Mouse (Mus musculus) MEL (cell line): Measurements from ENCODE around the gene Fgfr2. TPM values are rescaled to one million over a fixed set of nuclear protein-coding genes. Genes with fewer than 3 reads are reported as not detected.

ENCODE experiments used
- DNase-seq: peaks from one replicate; pipeline ENCODE4 v3.0.0; 2011; ENCODE audit warnings: low read depth, low spot score
- H3K27ac ChIP-seq: 2 replicates; pipeline ENCODE4 v1.5.1; 2012; ENCODE audit warnings: low read depth, mild to moderate bottlenecking, control low read depth, low read length, moderate library complexity; ENCODE audit not compliant: control insufficient read depth
- H3K27me3 ChIP-seq, 2 experiments: fragments of 150-350 bp in 1 of 2; sonication (generic) in 1 of 2; 2 replicates each; pipeline ENCODE4 v1.6.1; 2012; ENCODE audit warnings: low read length in 2 of 2, mild to moderate bottlenecking in 2 of 2, improper control_type of control experiment in 1 of 2, moderate library complexity in 1 of 2; ENCODE audit not compliant: insufficient read depth in 2 of 2, control insufficient read depth in 1 of 2
- H3K36me3 ChIP-seq, 2 experiments: 2 replicates each; pipeline ENCODE4 v1.6.1; 2012 to 2014; ENCODE audit warnings: low read length in 2 of 2, improper control_type of control experiment in 1 of 2, inconsistent platforms in 1 of 2, mild to moderate bottlenecking in 1 of 2; ENCODE audit not compliant: insufficient read depth in 2 of 2, control insufficient read depth in 1 of 2
- H3K4me1 ChIP-seq, 2 experiments: fragments of 150-350 bp in 1 of 2; sonication (generic) in 1 of 2; 2 replicates each; pipeline ENCODE4 v1.6.1; 2012; ENCODE audit warnings: low read length in 2 of 2, improper control_type of control experiment in 1 of 2, mild to moderate bottlenecking in 1 of 2; ENCODE audit not compliant: insufficient read depth in 2 of 2, control insufficient read depth in 1 of 2
- H3K4me3 ChIP-seq, 2 experiments: fragments of 150-350 bp in 1 of 2; sonication (generic) in 1 of 2; 2 replicates each; pipeline ENCODE4 v1.5.1; 2012; ENCODE audit warnings: low read depth in 2 of 2, low read length in 2 of 2, mild to moderate bottlenecking in 2 of 2, moderate library complexity in 2 of 2, control low read depth in 1 of 2, improper control_type of control experiment in 1 of 2; ENCODE audit not compliant: control insufficient read depth in 1 of 2, insufficient read depth in 1 of 2
- H3K79me2 ChIP-seq: 2 replicates; pipeline ENCODE4 v1.6.1; 2012; ENCODE audit warnings: mild to moderate bottlenecking, low read length, moderate library complexity; ENCODE audit not compliant: control insufficient read depth, poor library complexity, insufficient read depth
- H3K9ac ChIP-seq: 2 replicates; pipeline ENCODE4 v1.6.1; 2012; ENCODE audit warnings: low read depth, mild to moderate bottlenecking, control low read depth, low read length, moderate library complexity; ENCODE audit not compliant: control insufficient read depth, poor library complexity, severe bottlenecking
- H3K9me3 ChIP-seq: fragments of 150-350 bp; sonication (generic); replicated peaks from 2 replicates; pipeline ENCODE4 v1.6.1; 2012; ENCODE audit warnings: mild to moderate bottlenecking, low read length, improper control_type of control experiment, moderate library complexity; ENCODE audit not compliant: insufficient read depth
- CHD1 ChIP-seq: IDR thresholded peaks from 2 replicates; pipeline ENCODE4 v1.6.1; 2012; ENCODE audit warnings: low read depth, mild to moderate bottlenecking, inconsistent platforms, low read length, improper control_type of control experiment
- CTCF ChIP-seq, 3 experiments: IDR thresholded peaks in 2 of 3; conservative IDR thresholded peaks in 1 of 3; 2 replicates each; pipeline ENCODE4 v1.5.1; 2011 to 2012; ENCODE audit warnings: low read length in 3 of 3, low read depth in 2 of 3, mild to moderate bottlenecking in 2 of 3, improper control_type of control experiment in 1 of 3, inconsistent platforms in 1 of 3, mixed read lengths in 1 of 3, moderate library complexity in 1 of 3; ENCODE audit not compliant: control insufficient read depth in 1 of 3, insufficient read depth in 1 of 3, poor library complexity in 1 of 3, severe bottlenecking in 1 of 3
- E2F4 ChIP-seq: IDR thresholded peaks from 2 replicates; pipeline ENCODE4 v1.6.1; 2011; ENCODE audit warnings: low read depth, low read length, improper control_type of control experiment, borderline replicate concordance
- ELF1 ChIP-seq: IDR thresholded peaks from 2 replicates; pipeline ENCODE4 v1.6.1; 2014; ENCODE audit warnings: low read depth, mild to moderate bottlenecking, inconsistent platforms, low read length, improper control_type of control experiment, moderate library complexity
- EP300 ChIP-seq, 2 experiments: IDR thresholded peaks; 2 replicates each; pipeline ENCODE4 v1.6.1; 2011; ENCODE audit warnings: improper control_type of control experiment in 2 of 2, low read length in 2 of 2, low read depth in 1 of 2, mild to moderate bottlenecking in 1 of 2
- ETS1 ChIP-seq: IDR thresholded peaks from 2 replicates; pipeline ENCODE4 v1.6.1; 2012; ENCODE audit warnings: low read depth, mild to moderate bottlenecking, inconsistent platforms, low read length, improper control_type of control experiment, moderate library complexity
- GABPA ChIP-seq: IDR thresholded peaks from 2 replicates; pipeline ENCODE4 v1.6.1; 2012; ENCODE audit warnings: low read depth, mild to moderate bottlenecking, inconsistent platforms, low read length, improper control_type of control experiment, moderate library complexity
- GATA1 ChIP-seq: IDR thresholded peaks from 2 replicates; pipeline ENCODE4 v1.6.1; 2011; ENCODE audit warnings: low read depth, low read length, improper control_type of control experiment
- KAT2A ChIP-seq: conservative IDR thresholded peaks from 2 replicates; pipeline ENCODE4 v1.6.1; 2012; ENCODE audit warnings: low read depth, low read length, improper control_type of control experiment, inconsistent platforms
- MAFK ChIP-seq: IDR thresholded peaks from 2 replicates; pipeline ENCODE4 v1.6.1; 2011; ENCODE audit warnings: low read depth, mild to moderate bottlenecking, low read length, improper control_type of control experiment, borderline replicate concordance
- MEF2A ChIP-seq: IDR thresholded peaks from 2 replicates; pipeline ENCODE4 v1.6.1; 2014; ENCODE audit warnings: low read depth, mild to moderate bottlenecking, inconsistent platforms, low read length, improper control_type of control experiment; ENCODE audit not compliant: poor library complexity, insufficient replicate concordance, severe bottlenecking; ENCODE audit errors: extremely low read depth
- MYB ChIP-seq: IDR thresholded peaks from 2 replicates; pipeline ENCODE4 v1.6.1; 2011; ENCODE audit warnings: mild to moderate bottlenecking, low read depth, low read length, improper control_type of control experiment
- NELFE ChIP-seq: IDR thresholded peaks from 2 replicates; pipeline ENCODE4 v1.6.1; 2011; ENCODE audit warnings: low read depth, low read length, improper control_type of control experiment
- NRF1 ChIP-seq: IDR thresholded peaks from 2 replicates; pipeline ENCODE4 v1.6.1; 2014; ENCODE audit warnings: low read depth, mild to moderate bottlenecking, inconsistent platforms, low read length, improper control_type of control experiment, moderate library complexity; ENCODE audit not compliant: poor library complexity, insufficient read depth, severe bottlenecking
- RAD21 ChIP-seq: IDR thresholded peaks from 2 replicates; pipeline ENCODE4 v1.6.1; 2011; ENCODE audit warnings: mild to moderate bottlenecking, low read depth, low read length, improper control_type of control experiment
- TAL1 ChIP-seq: IDR thresholded peaks from 2 replicates; pipeline ENCODE4 v1.6.1; 2012; ENCODE audit warnings: mild to moderate bottlenecking, inconsistent platforms, low read length, moderate library complexity, mixed read lengths
- TCF12 ChIP-seq: IDR thresholded peaks from 2 replicates; pipeline ENCODE4 v1.6.1; 2014; ENCODE audit warnings: low read depth, mild to moderate bottlenecking, inconsistent platforms, low read length, improper control_type of control experiment, moderate library complexity
- USF1 ChIP-seq: IDR thresholded peaks from 2 replicates; pipeline ENCODE4 v1.6.1; 2014; ENCODE audit warnings: low read depth, mild to moderate bottlenecking, inconsistent platforms, low read length, improper control_type of control experiment, moderate library complexity
- USF2 ChIP-seq, 2 experiments: IDR thresholded peaks; 2 replicates each; pipeline ENCODE4 v1.6.1; 2011 to 2012; ENCODE audit warnings: improper control_type of control experiment in 2 of 2, low read length in 2 of 2, borderline replicate concordance in 1 of 2, inconsistent platforms in 1 of 2, low read depth in 1 of 2, mild to moderate bottlenecking in 1 of 2; ENCODE audit not compliant: insufficient read depth in 1 of 2
- ZC3H11A ChIP-seq: IDR thresholded peaks from 2 replicates; pipeline ENCODE4 v1.6.1; 2012; ENCODE audit warnings: low read depth, mild to moderate bottlenecking, inconsistent platforms, low read length, improper control_type of control experiment
- ZNF384 ChIP-seq: IDR thresholded peaks from 2 replicates; pipeline ENCODE4 v1.6.1; 2012; ENCODE audit warnings: low read depth, mild to moderate bottlenecking, inconsistent platforms, low read length, improper control_type of control experiment
- polyA plus RNA-seq, 2 experiments: library from polyadenylated mRNA; stranded (reverse) in 1 of 2; unstranded in 1 of 2; fragments of >175 nt in 1 of 2; fragments of >200 nt in 1 of 2; gene quantifications; 2 replicates each; pipeline versions ENCODE4 v1.2.1 to v1.2.4; 2012; ENCODE audit warnings: low replicate concordance in 2 of 2, low read depth in 1 of 2; ENCODE audit not compliant: insufficient read length in 2 of 2, insufficient read depth in 1 of 2, missing spikeins in 1 of 2
- total RNA-seq: library from RNA; depleted of rRNA; stranded (reverse); fragments of 300-350 nt; gene quantifications from 2 replicates; pipeline ENCODE4 v1.2.3, GENCODE M21; 2012

Gene Fgfr2
- total and polyA plus RNA-seq, 3 experiments = not detected

GRCm38 (mm10) chr7:130419961-130420360, 2703.2 kb downstream of the Fgfr2 start (continued):
- TF ChIP-seq KAT2A = no peak
- no peak for TF ChIP-seq CTCF (IDR thresholded peaks at IDR 0.05 in 2 of 3, conservative IDR thresholded peaks at IDR 0.05 in 1 of 3; ENCODE audit: control insufficient read depth in 1 of 3, insufficient read depth in 1 of 3, low read depth in 2 of 3, low read length in 3 of 3, poor library complexity in 1 of 3, severe bottlenecking in 1 of 3)
- TF ChIP-seq NRF1 = no peak
- no peak for TF ChIP-seq MEF2A
- TF ChIP-seq ETS1 = no peak

- DNase-seq = no peak
- TF ChIP-seq E2F4 (no peak), NELFE (no peak)
- Histone ChIP-seq H3K9me3 (no peaks in the 10 kb centered on the region), H3K79me2 (no peaks in the 10 kb centered on the region), H3K4me1 (no peaks in the 10 kb centered on the region), H3K9ac (no peak overlapping the region), H3K27me3 (no peaks in the 10 kb centered on the region), H3K27ac (no peak overlapping the region), H3K4me3 (no peak overlapping the region), H3K36me3 (peaks cover 0 to 7% of the 10 kb centered on the region in 2 experiments; a peak in 1 of 4 replicates)
Observed at GRCm38 (mm10) chr7:130407622-130408021, 2715.5 kb downstream of the Fgfr2 start.

GRCm38 (mm10) chr7:130403346-130403745, 2719.8 kb downstream of the Fgfr2 start:
- H3K36me3 ChIP-seq = peaks cover 0 to 3% of the 10 kb centered on the region in 2 experiments; a peak in 2 of 4 replicates
- H3K27ac ChIP-seq = no peak overlapping the region
- TF ChIP-seq ZNF384 (no peak), TAL1 (no peak), MYB (no peak), GABPA (no peak)
- no peak overlapping the region for H3K9ac ChIP-seq
- H3K79me2 ChIP-seq = no peaks in the 10 kb centered on the region
- no peak overlapping the region for H3K4me3 ChIP-seq
- H3K9me3 ChIP-seq = no peaks in the 10 kb centered on the region
- H3K4me1 ChIP-seq = no peaks in the 10 kb centered on the region
- no peaks in the 10 kb centered on the region for H3K27me3 ChIP-seq
- no peak for DNase-seq

GRCm38 (mm10) chr7:130394697-130395096, 2728.5 kb downstream of the Fgfr2 start:
- Histone ChIP-seq H3K4me3 (no peak overlapping the region), H3K4me1 (no peaks in the 10 kb centered on the region), H3K27me3 (no peaks in the 10 kb centered on the region), H3K9ac (no peak overlapping the region), H3K79me2 (no peaks in the 10 kb centered on the region), H3K9me3 (no peaks in the 10 kb centered on the region), H3K27ac (no peak overlapping the region)
- no peak for DNase-seq
- no peak for TF ChIP-seq CTCF (IDR thresholded peaks at IDR 0.05 in 2 of 3, conservative IDR thresholded peaks at IDR 0.05 in 1 of 3; ENCODE audit: control insufficient read depth in 1 of 3, insufficient read depth in 1 of 3, low read depth in 2 of 3, low read length in 3 of 3, poor library complexity in 1 of 3, severe bottlenecking in 1 of 3)
- TF ChIP-seq MAFK = no peak
- TF ChIP-seq CHD1 = no peak
- TF ChIP-seq EP300 (IDR thresholded peaks at IDR 0.05; ENCODE audit: low read depth in 1 of 2, low read length in 2 of 2) = no peak
- TF ChIP-seq ZC3H11A = no peak
- no peak for TF ChIP-seq KAT2A
- TF ChIP-seq USF1 = no peak
- TF ChIP-seq GABPA = no peak
- TF ChIP-seq MYB = no peak
- no peak for TF ChIP-seq GATA1
- TF ChIP-seq USF2 (IDR thresholded peaks at IDR 0.05; ENCODE audit: borderline replicate concordance in 1 of 2, insufficient read depth in 1 of 2, low read depth in 1 of 2, low read length in 2 of 2) = no peak
- TF ChIP-seq TCF12 = no peak
- no peak for TF ChIP-seq RAD21
- TF ChIP-seq ZNF384 = no peak
- no peak for TF ChIP-seq ELF1
- TF ChIP-seq E2F4 = no peak
- TF ChIP-seq, all 39 proteins: peak for 0
- H3K36me3 ChIP-seq = peaks cover 0 to 3% of the 10 kb centered on the region in 2 experiments; a peak in 1 of 4 replicates
